Mouse (Mus musculus): ENCODE measurements around the gene Ipo8.

DNA sequence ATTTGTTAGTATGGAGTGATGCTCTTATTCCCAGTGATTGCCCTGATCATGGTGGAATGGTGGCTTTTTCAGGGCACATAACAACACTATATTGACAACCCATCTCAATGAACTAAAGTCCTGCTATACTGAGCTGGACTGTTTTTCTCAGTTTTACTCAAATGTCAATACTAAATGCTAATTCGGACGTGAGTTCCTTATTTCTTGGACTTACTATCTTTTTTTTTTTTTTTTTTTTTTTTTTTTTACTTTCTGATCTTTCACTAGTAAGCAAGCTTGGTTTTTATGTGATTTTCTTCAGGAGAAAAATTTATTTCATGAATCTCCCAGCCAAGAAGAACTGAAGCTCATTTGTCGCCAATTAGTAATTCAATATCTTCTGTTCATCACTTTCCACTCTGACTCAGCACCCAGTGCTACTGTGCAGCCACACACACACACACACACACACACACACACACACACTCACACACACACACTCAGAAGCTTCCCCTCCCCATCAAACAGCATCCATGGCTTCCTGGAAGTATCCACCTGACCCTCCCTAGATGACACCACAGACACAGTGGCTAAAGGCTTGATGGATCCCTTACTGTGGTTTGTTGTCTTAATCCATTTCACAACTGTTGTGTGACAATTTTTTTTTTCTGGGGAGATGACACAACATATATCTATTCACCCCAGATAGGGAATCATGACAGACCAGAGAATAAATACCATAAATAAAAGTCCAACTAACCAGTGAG lies 69.1 kb downstream of the Ipo8 start:
- no peak for TF ChIP-seq CTCF (IDR thresholded peaks at IDR 0.05; ENCODE audit: borderline replicate concordance, extremely low read depth, insufficient read depth, insufficient read length)
- TF ChIP-seq POLR2A (IDR thresholded peaks at IDR 0.05; ENCODE audit: borderline replicate concordance, extremely low read depth, insufficient read depth, insufficient read length, poor library complexity, severe bottlenecking) = no peak

Data from brain, embryonic 14.5 days (tissue).